Mouse (Mus musculus) left cerebral cortex, adult 9 months (tissue): ENCODE measurements around the gene Krt33b.

ENCODE experiments used
- DNase-seq, 2 experiments: peaks; one replicate each; pipeline ENCODE4 v3.0.0; 2022; ENCODE audit warnings: low spot score in 2 of 2

The Krt33b gene

GRCm38 (mm10) chr11:100029768-100030167 is at the start of gene Krt33b:
Gene Krt33b (minus strand): TSS chr11:100029868.
- DNase-seq = no peak

GRCm38 (mm10) chr11:100073873-100074272 is 44.2 kb upstream of the Krt33b start:
- no peak for DNase-seq

DNA sequence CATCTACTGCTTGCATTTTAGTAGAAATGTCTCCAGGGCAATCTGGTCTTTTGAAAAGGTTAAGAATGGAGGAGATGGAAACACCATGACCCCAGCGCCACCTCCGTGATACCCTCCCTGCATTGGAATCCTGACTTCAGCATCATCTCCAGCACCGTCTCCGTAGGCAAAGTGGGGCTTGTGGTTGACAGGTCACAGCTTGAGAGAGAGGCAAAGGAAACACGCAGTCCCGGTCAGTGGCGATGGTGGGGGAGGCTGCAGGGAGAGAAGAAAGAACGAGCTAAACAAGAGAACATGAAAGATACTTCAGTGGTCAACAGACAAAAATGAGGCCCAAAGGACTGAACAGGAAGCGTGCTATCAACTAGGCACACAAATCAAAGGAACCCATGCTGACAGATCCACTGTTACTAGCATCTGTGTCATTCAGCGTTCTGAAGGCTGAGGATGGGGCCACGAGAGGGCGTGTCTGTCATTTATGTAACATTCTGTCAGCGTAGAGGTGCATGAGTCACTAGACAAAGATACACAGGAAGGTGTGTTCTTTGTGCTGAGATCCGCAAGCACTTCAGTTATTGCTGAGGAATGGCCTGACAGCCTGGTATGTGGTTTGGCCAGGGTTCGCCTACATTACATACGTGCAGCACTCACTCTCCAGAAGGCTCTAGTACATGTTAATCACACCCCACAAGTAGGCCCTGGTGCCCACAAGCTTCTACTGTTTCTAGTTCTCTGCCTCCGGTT is 37.8 kb upstream of the Krt33b start:
- DNase-seq = no peak

DNA sequence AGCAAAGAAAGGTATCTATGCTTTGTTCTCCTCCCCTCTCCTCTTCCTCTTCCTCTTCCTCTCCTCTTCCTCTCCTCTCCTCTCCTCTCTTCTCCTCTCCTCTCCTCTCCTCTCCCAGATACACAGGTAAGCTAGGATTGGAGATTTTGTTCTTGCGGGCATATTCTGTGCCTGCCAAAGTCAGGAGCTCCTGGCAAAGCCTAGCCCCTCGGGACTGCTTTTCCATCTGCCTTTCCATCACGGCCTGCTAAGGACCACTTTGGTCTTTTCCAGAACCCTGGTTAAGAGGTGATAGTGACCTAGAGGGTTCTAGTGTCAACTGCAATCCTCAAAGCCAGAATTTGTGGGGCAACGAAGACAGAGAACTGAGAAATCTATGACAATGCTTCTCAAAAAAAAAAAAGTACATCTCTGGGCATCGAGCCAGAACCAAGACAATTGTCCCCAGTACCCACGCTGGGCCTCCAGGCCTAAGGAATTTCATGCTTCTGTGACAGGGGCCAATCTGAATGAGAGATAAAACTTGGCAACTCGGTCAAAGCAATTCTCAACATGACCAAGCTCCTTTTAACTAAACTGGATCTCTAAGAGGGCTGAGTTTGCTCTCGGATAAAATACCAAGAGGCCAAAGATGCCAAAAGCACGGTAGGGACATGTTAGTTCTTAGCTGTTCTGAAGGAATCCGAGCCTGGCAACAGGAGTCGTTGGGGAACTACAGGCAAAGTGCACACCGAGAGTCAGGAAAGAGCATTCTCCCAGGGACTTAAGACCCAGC is 36.8 kb upstream of the Krt33b start:
- no peak for DNase-seq

- DNase-seq = no peak
Measured at GRCm38 (mm10) chr11:100058875-100059274, 29.2 kb upstream of the Krt33b start.

DNA sequence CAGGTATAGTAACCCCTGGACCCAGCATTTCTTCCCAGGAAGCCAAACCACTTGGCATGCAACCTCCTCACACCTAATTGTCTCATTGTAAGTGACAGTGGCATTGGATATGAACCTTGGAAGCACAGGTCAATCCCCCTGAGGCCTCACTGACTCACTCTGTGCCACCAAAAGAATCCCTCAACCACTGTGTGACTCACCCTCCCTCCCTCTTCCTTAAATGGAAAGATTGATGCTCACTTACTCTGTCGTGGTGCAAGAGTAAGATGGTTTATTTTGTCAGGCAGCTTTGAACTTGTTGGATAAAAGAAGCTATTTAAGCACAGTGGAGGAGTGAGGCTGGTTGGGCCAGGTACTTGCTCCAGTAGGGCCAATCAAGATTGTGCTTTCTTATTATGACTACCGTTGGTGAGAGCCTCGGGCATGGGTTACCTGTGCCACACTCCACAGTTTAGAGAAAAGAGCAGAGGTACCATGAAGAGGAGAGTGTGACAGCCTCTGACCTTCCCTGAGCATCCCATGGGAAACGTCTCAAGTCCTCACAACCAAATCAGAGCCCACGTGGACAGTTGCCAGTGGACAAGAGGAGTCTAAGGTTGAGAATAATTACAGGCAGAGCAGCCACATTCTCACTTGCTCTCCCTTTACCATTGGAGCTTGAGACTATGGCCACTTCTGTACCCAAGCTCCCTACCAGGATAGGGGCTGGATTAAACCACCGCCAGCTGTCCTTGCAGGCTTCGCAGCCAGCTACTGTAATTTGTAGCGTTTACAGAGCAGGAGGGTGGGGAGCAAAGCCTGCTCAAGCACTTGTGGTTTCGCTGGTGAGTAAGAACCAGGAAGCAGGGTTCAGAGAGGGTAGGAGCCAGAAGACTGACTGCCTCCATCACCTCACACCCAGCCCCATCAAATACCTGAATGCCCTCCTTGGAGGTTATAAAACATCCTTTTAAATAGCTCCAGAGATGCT is 26.3 kb upstream of the Krt33b start:
- no peak for DNase-seq

DNA sequence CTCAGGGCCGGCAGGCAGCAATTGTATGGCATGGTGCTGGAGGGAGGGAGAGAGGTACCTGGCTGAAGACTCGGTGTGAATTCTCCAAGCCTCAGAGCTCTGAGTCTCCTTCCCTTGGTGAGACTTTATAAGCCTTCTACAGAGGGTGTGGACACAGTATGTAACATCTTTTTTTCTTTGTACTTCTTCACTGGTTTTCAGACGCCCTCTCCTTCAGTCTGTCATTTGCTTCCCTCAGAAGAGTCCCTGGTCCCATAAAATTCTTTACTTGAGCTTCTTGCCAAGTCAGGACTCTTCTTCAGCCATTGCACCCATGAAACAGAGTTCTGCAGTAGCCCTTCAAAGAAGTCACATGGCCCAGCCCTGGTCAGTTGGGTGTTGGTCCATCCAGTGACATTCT is 20.8 kb upstream of the Krt33b start, which contains the start of gene Krt31:
Gene Krt31 (minus strand): TSS at position 101 of the 400 bp plus-strand sequence.
- no peak for DNase-seq

GRCm38 (mm10) chr11:100047193-100047592 is 17.5 kb upstream of the Krt33b start:
- DNase-seq = no peak

- no peak for DNase-seq
Measured at GRCm38 (mm10) chr11:100046303-100046866, 16.7 kb upstream of the Krt33b start.

- DNase-seq = no peak
Measured at GRCm38 (mm10) chr11:100041454-100041853, 11.8 kb upstream of the Krt33b start, which contains the start of gene Krt34. Gene Krt34 (minus strand): TSS chr11:100041554.

- DNase-seq = no peak
Measured at GRCm38 (mm10) chr11:100021438-100021837, 8.2 kb downstream of the Krt33b start.

DNA sequence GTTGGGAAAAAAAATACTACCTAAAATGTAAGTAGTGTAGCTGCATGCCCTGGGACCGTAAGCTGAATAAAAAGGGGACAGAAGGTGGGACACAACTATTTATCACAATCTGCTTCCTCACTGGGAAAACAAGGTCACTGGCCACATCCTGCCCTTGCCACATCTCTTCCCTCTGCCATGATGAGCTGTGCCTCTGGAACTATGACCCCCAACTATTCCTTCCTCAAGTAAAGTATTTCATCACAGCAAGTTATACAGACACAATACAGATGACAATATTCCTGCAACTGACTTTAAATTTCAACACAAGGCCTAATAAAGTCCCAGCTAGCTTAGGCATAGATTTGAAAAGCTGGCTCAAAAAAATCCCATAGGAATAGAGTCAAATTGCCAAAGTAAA is 10.2 kb downstream of the Krt33b start:
- DNase-seq = no peak

- DNase-seq = no peak
Measured at GRCm38 (mm10) chr11:100016112-100016511, 13.6 kb downstream of the Krt33b start, which contains the start of gene Krt33a. Gene Krt33a (minus strand): TSS chr11:100016212.

GRCm38 (mm10) chr11:100013691-100014171 is 15.9 kb downstream of the Krt33b start:
- no peak for DNase-seq

- DNase-seq = no peak
Measured at GRCm38 (mm10) chr11:100010682-100011081, 19.0 kb downstream of the Krt33b start.

DNA sequence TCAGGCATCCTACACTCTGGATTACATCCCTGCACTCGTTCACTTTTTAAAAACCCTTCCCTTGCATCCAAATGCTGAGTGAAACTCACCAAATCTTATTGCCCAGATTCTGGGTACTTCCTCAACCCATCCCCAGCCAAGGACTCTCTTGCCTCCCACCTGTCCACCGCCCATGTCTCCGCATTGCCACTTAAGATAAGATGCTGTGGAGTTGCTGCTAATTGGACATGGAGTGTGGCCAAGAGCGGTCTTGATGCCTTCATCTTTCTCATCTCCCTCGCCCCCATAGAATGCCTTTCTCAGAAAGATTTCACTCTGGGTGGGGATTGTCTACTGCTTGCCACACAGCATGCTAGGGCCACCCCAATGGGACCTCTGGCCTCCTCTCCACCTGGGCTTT is 21.3 kb downstream of the Krt33b start:
- DNase-seq = peak in 1 of 2 experiments; percentile 39

DNA sequence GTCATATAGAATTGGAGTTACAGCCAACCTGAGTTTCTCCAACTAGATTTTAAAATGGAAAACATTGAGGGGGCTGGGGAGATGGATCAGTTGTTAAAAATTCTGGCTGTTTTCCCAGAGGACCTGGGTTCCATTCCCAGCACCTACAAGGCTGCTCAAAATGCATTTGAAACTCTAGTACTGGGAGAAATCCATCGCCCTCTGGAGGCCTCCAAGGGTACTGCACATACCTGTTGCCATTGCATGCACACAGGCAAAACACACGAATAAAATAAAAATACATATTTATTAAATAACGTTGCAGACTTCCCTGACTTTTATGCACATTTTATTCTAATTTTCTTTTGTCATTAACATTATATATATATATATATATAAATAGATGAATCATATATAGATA is 23.0 kb downstream of the Krt33b start:
- DNase-seq = no peak

GRCm38 (mm10) chr11:100005905-100006304 is 23.8 kb downstream of the Krt33b start:
- DNase-seq = no peak

DNA sequence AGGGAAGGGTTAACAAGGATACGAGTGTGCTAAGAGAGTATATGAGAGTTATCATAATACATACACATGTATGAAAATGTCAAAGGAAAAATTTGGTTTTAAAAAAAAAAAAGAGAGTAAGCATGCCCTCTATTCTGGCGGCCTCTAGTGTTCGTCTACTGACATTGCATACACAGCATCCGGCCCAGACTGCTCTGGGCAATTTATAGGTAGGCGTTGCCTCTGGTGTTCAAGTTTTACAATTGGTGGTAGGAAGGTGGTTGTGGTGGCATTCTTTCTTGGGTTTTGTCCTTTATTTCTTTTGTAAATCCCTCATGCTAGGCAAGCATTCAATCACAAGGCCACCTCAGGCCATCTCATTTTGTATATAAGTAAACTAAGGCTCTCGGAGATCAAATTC is 24.8 kb downstream of the Krt33b start:
- peak in 1 of 2 experiments; percentile 76 for DNase-seq

DNA sequence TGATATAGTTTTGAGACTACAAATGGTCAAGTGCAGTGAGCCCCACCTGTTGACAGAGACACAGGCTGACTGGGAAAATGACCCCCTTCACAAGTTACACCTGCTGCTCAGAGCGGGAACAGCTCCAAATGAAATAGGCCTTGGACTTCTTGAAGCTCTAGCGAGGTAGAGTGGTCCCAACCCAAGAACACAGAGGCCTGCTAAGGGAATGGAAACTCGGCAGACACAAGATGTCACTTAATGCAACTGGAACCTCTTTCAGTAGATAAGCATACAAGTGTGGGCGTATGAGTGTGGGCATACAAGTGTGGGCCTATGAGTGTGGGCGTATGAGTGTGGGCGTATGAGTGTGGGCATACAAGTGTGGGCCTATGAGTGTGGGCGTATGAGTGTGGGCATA is 30.6 kb downstream of the Krt33b start:
- no peak for DNase-seq

GRCm38 (mm10) chr11:99994384-99994661 is 35.3 kb downstream of the Krt33b start:
- no peak for DNase-seq
